Mouse (Mus musculus) ES-E14 (cell line): ENCODE measurements around the gene Dnah8.

Source experiments
- CHD2 ChIP-seq: IDR thresholded peaks from 2 replicates; pipeline ENCODE4 v1.6.1; 2014; ENCODE audit warnings: mild to moderate bottlenecking, low read depth, low read length, inconsistent platforms
- ZC3H11A ChIP-seq: IDR thresholded peaks from 2 replicates; pipeline ENCODE4 v1.6.1; 2012; ENCODE audit warnings: low read depth, mild to moderate bottlenecking, inconsistent platforms, low read length, borderline replicate concordance

- TF ChIP-seq ZC3H11A (no peak), CHD2 (no peak)
Measured at GRCm38 (mm10) chr17:30602175-30602574, 22.0 kb upstream of the Dnah8 start.
